Mouse (Mus musculus): ENCODE data around the gene Ankrd17. TPM values are rescaled to one million over a fixed set of nuclear protein-coding genes. Genes with fewer than 3 reads are reported as not detected.

The Ankrd17 gene
- polyA plus RNA-seq, 1 experiment from 2014 or later: 28.8 TPM

GRCm38 (mm10) chr5:90365141-90365951 lies 1.0 kb downstream of the Ankrd17 start:
- H3K4me3 ChIP-seq: peak overlapping the region; percentile 90
- H3K9me3 ChIP-seq (replicated peaks): no peaks in the 10 kb centered on the region
- H3K4me2 ChIP-seq: peak overlapping the region; percentile 82
- no peaks in the 10 kb centered on the region for H3K36me3 ChIP-seq (ENCODE audit: poor library complexity, severe bottlenecking)
- peak; percentile 29 for ATAC-seq
- under 1% methylated on average over 45 of the region's 61 CpGs for WGBS
- H3K4me1 ChIP-seq: peaks cover 38% of the 10 kb centered on the region
- no peaks in the 10 kb centered on the region for H3K27me3 ChIP-seq
- H3K27ac ChIP-seq: peak overlapping the region; percentile 99
- peak overlapping the region; percentile 93 for H3K9ac ChIP-seq

GRCm38 (mm10) chr5:90364526-90364925 lies 1.9 kb downstream of the Ankrd17 start:
- WGBS: 4% methylated on average over 6 of the region's 6 CpGs
- H3K9ac ChIP-seq: peak overlapping the region; percentile 93

GRCm38 (mm10) chr5:90355824-90356223 lies 10.6 kb downstream of the Ankrd17 start:
- Histone ChIP-seq H3K9me3 (replicated peaks) (no peaks in the 10 kb centered on the region), H3K4me3 (no peak overlapping the region), H3K4me2 (no peak overlapping the region), H3K9ac (no peak overlapping the region), H3K36me3 (ENCODE audit: poor library complexity, severe bottlenecking) (peaks cover 15% of the 10 kb centered on the region), H3K4me1 (no peaks in the 10 kb centered on the region), H3K27me3 (no peaks in the 10 kb centered on the region), H3K27ac (no peak overlapping the region)
- no peak for ATAC-seq
- WGBS: 96% methylated on average over 3 of the region's 3 CpGs

More at GRCm38 (mm10) chr5:90364526-90364925, 1.9 kb downstream of the Ankrd17 start:
- no peaks in the 10 kb centered on the region for H3K9me3 ChIP-seq (replicated peaks)
- H3K4me3 ChIP-seq: peak overlapping the region; percentile 90
- H3K4me1 ChIP-seq: peaks cover 38% of the 10 kb centered on the region
- H3K27ac ChIP-seq: 0 out of 2 replicates have a peak overlapping the region, but pooled peaks have one; percentile 99
- H3K4me2 ChIP-seq: peak overlapping the region; percentile 82
- ATAC-seq: no peak
- H3K27me3 ChIP-seq: no peaks in the 10 kb centered on the region
- peaks cover 4% of the 10 kb centered on the region for H3K36me3 ChIP-seq (ENCODE audit: poor library complexity, severe bottlenecking)

- 89% methylated on average over 4 of the region's 4 CpGs for WGBS
- ATAC-seq: no peak
- H3K27me3 ChIP-seq: no peaks in the 10 kb centered on the region
Measured at GRCm38 (mm10) chr5:90353552-90354317, 12.6 kb downstream of the Ankrd17 start.

GRCm38 (mm10) chr5:90346877-90347276 lies 19.5 kb downstream of the Ankrd17 start:
- H3K4me1 ChIP-seq: no peaks in the 10 kb centered on the region
- H3K9ac ChIP-seq: no peak overlapping the region
- ATAC-seq: no peak
- H3K27me3 ChIP-seq: no peaks in the 10 kb centered on the region
- H3K4me3 ChIP-seq: no peak overlapping the region
- H3K36me3 ChIP-seq (ENCODE audit: poor library complexity, severe bottlenecking): 0 out of 2 replicates have a peak, but pooled peaks cover 4% of the 10 kb centered on the region
- WGBS: 97% methylated on average over 3 of the region's 3 CpGs
- H3K9me3 ChIP-seq (replicated peaks): no peaks in the 10 kb centered on the region
- H3K4me2 ChIP-seq: no peak overlapping the region
- no peak overlapping the region for H3K27ac ChIP-seq

More at GRCm38 (mm10) chr5:90353552-90354317, 12.6 kb downstream of the Ankrd17 start:
- H3K4me2 ChIP-seq: no peak overlapping the region
- H3K4me3 ChIP-seq: no peak overlapping the region
- no peaks in the 10 kb centered on the region for H3K4me1 ChIP-seq
- no peak overlapping the region for H3K9ac ChIP-seq
- H3K9me3 ChIP-seq (replicated peaks): no peaks in the 10 kb centered on the region
- peaks cover 11% of the 10 kb centered on the region; the same call in 1 of the 2 replicates for H3K36me3 ChIP-seq (ENCODE audit: poor library complexity, severe bottlenecking)
- H3K27ac ChIP-seq: no peak overlapping the region

GRCm38 (mm10) chr5:90340847-90341246 lies 25.5 kb downstream of the Ankrd17 start:
- H3K4me2 ChIP-seq: no peak overlapping the region
- H3K4me1 ChIP-seq: peaks cover 28% of the 10 kb centered on the region
- H3K9me3 ChIP-seq (replicated peaks): no peaks in the 10 kb centered on the region
- no peak overlapping the region for H3K27ac ChIP-seq
- WGBS: 74% methylated on average over 4 of the region's 4 CpGs
- ATAC-seq: no peak
- H3K9ac ChIP-seq: no peak overlapping the region
- H3K27me3 ChIP-seq: no peaks in the 10 kb centered on the region
- no peaks in the 10 kb centered on the region for H3K36me3 ChIP-seq (ENCODE audit: poor library complexity, severe bottlenecking)
- no peak overlapping the region for H3K4me3 ChIP-seq

GRCm38 (mm10) chr5:90339953-90340343 lies 26.4 kb downstream of the Ankrd17 start:
- H3K4me2 ChIP-seq: peak overlapping the region; percentile 57
- ATAC-seq: peak; percentile 33
- peak overlapping the region; percentile 40; the same call in 1 of the 2 replicates for H3K4me3 ChIP-seq
- H3K27me3 ChIP-seq: no peaks in the 10 kb centered on the region
- H3K36me3 ChIP-seq (ENCODE audit: poor library complexity, severe bottlenecking): no peaks in the 10 kb centered on the region
- H3K9ac ChIP-seq: no peak overlapping the region
- peaks cover 28% of the 10 kb centered on the region for H3K4me1 ChIP-seq
- H3K27ac ChIP-seq: no peak overlapping the region
- no peaks in the 10 kb centered on the region for H3K9me3 ChIP-seq (replicated peaks)
- 87% methylated on average over 1 of the region's 1 CpGs for WGBS

- Histone ChIP-seq H3K4me1 (peaks cover 28% of the 10 kb centered on the region), H3K4me3 (peak overlapping the region; percentile 40), H3K27ac (peak overlapping the region; percentile 68), H3K9ac (peak overlapping the region; percentile 54), H3K4me2 (peak overlapping the region; percentile 57), H3K9me3 (replicated peaks) (no peaks in the 10 kb centered on the region), H3K27me3 (no peaks in the 10 kb centered on the region), H3K36me3 (ENCODE audit: poor library complexity, severe bottlenecking) (no peaks in the 10 kb centered on the region)
- WGBS: 11% methylated on average over 5 of the region's 5 CpGs
- peak; percentile 96 for ATAC-seq
Measured at GRCm38 (mm10) chr5:90339129-90339952, 27.0 kb downstream of the Ankrd17 start.

- Histone ChIP-seq H3K4me3 (peak overlapping the region; percentile 22), H3K36me3 (ENCODE audit: poor library complexity, severe bottlenecking) (no peaks in the 10 kb centered on the region), H3K9me3 (replicated peaks) (no peaks in the 10 kb centered on the region), H3K27ac (peak overlapping the region; percentile 54), H3K9ac (peak overlapping the region; percentile 43; the same call in 1 of the 2 replicates), H3K27me3 (no peaks in the 10 kb centered on the region), H3K4me2 (peak overlapping the region; percentile 54), H3K4me1 (peaks cover 28% of the 10 kb centered on the region)
- ATAC-seq: peak; percentile 68
- 13% methylated on average over 7 of the region's 7 CpGs for WGBS
Measured at GRCm38 (mm10) chr5:90338177-90339091, 27.9 kb downstream of the Ankrd17 start.

- Histone ChIP-seq H3K9me3 (replicated peaks) (no peaks in the 10 kb centered on the region), H3K36me3 (ENCODE audit: poor library complexity, severe bottlenecking) (no peaks in the 10 kb centered on the region), H3K27me3 (no peaks in the 10 kb centered on the region), H3K27ac (no peak overlapping the region), H3K9ac (no peak overlapping the region), H3K4me1 (no peaks in the 10 kb centered on the region), H3K4me3 (no peak overlapping the region), H3K4me2 (no peak overlapping the region)
- ATAC-seq: no peak
- 96% methylated on average over 2 of the region's 2 CpGs for WGBS
Measured at GRCm38 (mm10) chr5:90332478-90332877, 33.9 kb downstream of the Ankrd17 start.

- H3K27ac ChIP-seq: no peak overlapping the region
- WGBS: 90% methylated on average over 1 of the region's 1 CpGs
- no peak for ATAC-seq
- no peak overlapping the region for H3K9ac ChIP-seq
- H3K4me2 ChIP-seq: no peak overlapping the region
- H3K9me3 ChIP-seq (replicated peaks): no peaks in the 10 kb centered on the region
- no peaks in the 10 kb centered on the region for H3K36me3 ChIP-seq (ENCODE audit: poor library complexity, severe bottlenecking)
- H3K4me3 ChIP-seq: no peak overlapping the region
- H3K4me1 ChIP-seq: no peaks in the 10 kb centered on the region
- no peaks in the 10 kb centered on the region for H3K27me3 ChIP-seq
Measured at GRCm38 (mm10) chr5:90331071-90331470, 35.3 kb downstream of the Ankrd17 start.
